Mouse (Mus musculus): Measurements from ENCODE around the gene Galnt12. TPM values are rescaled to one million over a fixed set of nuclear protein-coding genes. Genes with fewer than 3 reads are reported as not detected.
A peak's percentile ranks its signal among the peaks of the same experiment; 100 is the strongest.

Gene Galnt12
- 1.3 TPM in 2 replicates for polyA plus RNA-seq (2012; rRNA removed)

- no peak within 1 kb of the TSS for H3K27ac ChIP-seq (ENCODE audit: insufficient read depth, low read length)
- peak; percentile 11 to 19 for DNase-seq
Measured at GRCm38 (mm10) chr4:47091493-47092386, at the start of gene Galnt12. TSS of gene Galnt12 (plus strand) at chr4:47091909.

DNA sequence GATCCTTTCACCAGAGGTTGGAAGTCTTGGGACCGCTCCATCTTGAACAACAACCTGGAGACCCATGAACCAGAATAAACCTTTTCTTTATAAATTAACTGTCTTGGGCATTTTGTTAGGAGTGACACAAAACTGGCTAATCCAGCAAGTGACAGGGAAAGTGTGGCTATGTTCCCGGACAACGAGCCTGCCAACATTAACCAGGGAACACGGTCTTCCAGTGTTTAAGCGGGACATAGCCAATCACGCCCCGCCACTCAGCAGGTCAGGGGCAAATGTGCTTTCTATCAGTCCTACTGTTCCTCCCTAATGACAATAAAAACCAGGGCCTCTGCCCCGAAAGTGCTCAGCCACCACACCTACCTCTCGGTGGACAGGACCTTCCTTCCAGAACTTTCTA, 47.8 kb upstream of the Galnt12 start:
- Histone ChIP-seq H3K4me1 (ENCODE audit: control insufficient read depth, insufficient read depth, low read length) (peaks cover 12% of the 10 kb centered on the region), H3K27ac (ENCODE audit: insufficient read depth, low read length) (no peak overlapping the region), H3K27me3 (ENCODE audit: control insufficient read depth, insufficient read depth, low read length) (no peaks in the 10 kb centered on the region), H3K4me3 (replicated peaks; ENCODE audit: insufficient read depth, low read depth, low read length) (no peak overlapping the region)
- TF ChIP-seq CTCF (IDR thresholded peaks at IDR 0.05; ENCODE audit: borderline replicate concordance, insufficient read depth, low read depth, low read length) (no peak), POLR2A (IDR thresholded peaks at IDR 0.05; ENCODE audit: borderline replicate concordance, insufficient read depth, low read length) (no peak)
- 78% methylated on average over 9 of the region's 9 CpGs for WGBS
- DNase-seq = peak in 1 of 2 experiments; percentile 15

More at GRCm38 (mm10) chr4:47091493-47092386, at the start of gene Galnt12:
- TF ChIP-seq CTCF (IDR thresholded peaks at IDR 0.05; ENCODE audit: borderline replicate concordance, insufficient read depth, low read depth, low read length) = no peak
- TF ChIP-seq POLR2A (IDR thresholded peaks at IDR 0.05; ENCODE audit: borderline replicate concordance, insufficient read depth, low read length) = no peak
- Histone ChIP-seq H3K4me1 (ENCODE audit: control insufficient read depth, insufficient read depth, low read length) (no peaks in the 10 kb centered on the region; the same call in 1 of the 2 replicates), H3K27me3 (ENCODE audit: control insufficient read depth, insufficient read depth, low read length) (no peaks in the 10 kb centered on the region; the same call in 1 of the 2 replicates), H3K4me3 (replicated peaks; ENCODE audit: insufficient read depth, low read depth, low read length) (peak within 1 kb of the TSS; percentile 59)
- WGBS = 2% methylated on average over 74 of the region's 74 CpGs

DNA sequence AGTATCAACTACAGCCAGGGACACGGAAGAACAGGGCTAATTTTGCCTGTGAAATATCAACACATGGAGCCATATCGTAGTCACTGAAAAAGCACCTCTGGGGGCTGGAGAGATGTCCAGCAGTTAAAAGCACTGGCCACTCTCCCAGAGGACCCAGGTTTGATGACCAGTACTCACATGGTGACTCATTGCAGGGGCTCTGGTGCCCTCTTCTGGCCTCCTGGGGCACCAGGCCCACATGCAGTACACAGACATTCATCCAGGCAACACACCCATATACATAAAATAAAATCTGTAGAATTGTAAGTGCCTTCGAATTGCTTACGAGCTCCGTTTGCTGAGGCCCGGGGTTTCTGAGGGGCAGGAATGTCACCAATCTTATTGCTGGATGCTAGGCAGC, 44.7 kb upstream of the Galnt12 start:
- Histone ChIP-seq H3K4me3 (replicated peaks; ENCODE audit: insufficient read depth, low read depth, low read length) (no peak overlapping the region), H3K27me3 (ENCODE audit: control insufficient read depth, insufficient read depth, low read length) (no peaks in the 10 kb centered on the region), H3K27ac (ENCODE audit: insufficient read depth, low read length) (no peak overlapping the region), H3K4me1 (ENCODE audit: control insufficient read depth, insufficient read depth, low read length) (peaks cover 12% of the 10 kb centered on the region)
- 72% methylated on average over 6 of the region's 6 CpGs for WGBS
- TF ChIP-seq POLR2A (IDR thresholded peaks at IDR 0.05; ENCODE audit: borderline replicate concordance, insufficient read depth, low read length) (no peak), CTCF (IDR thresholded peaks at IDR 0.05; ENCODE audit: borderline replicate concordance, insufficient read depth, low read depth, low read length) (peak; percentile 58)
- peak in 1 of 2 experiments; percentile 27 for DNase-seq

GRCm38 (mm10) chr4:47047765-47048164, 43.9 kb upstream of the Galnt12 start:
- 28% methylated on average over 4 of the region's 4 CpGs for WGBS
- no peak for DNase-seq

DNA sequence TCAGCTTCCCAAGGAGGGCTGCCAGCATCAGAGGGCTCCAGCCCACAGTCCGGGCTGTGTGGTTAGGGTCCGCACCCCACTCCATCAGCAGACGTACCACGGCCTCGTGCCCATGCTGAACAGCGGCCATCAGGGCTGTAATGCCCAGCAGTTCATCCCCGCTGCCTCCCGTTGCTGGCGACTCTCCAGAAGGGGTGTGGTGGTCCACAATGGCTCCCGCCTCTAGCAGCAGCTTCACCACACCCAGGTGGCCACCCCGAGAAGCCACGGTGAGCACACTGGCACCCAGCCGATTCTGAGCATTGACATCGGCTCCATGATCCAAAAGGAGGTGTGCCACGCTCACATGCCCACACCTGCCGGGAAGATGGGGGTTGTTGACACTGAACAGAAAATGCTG, 42.5 kb upstream of the Galnt12 start:
- Histone ChIP-seq H3K4me3 (replicated peaks; ENCODE audit: insufficient read depth, low read depth, low read length) (no peak overlapping the region), H3K27ac (ENCODE audit: insufficient read depth, low read length) (no peak overlapping the region), H3K27me3 (ENCODE audit: control insufficient read depth, insufficient read depth, low read length) (no peaks in the 10 kb centered on the region), H3K4me1 (ENCODE audit: control insufficient read depth, insufficient read depth, low read length) (peaks cover 12% of the 10 kb centered on the region)
- TF ChIP-seq POLR2A (IDR thresholded peaks at IDR 0.05; ENCODE audit: borderline replicate concordance, insufficient read depth, low read length) (no peak), CTCF (IDR thresholded peaks at IDR 0.05; ENCODE audit: borderline replicate concordance, insufficient read depth, low read depth, low read length) (no peak)
- DNase-seq = peak in 1 of 2 experiments; percentile 16
- WGBS = 58% methylated on average over 16 of the region's 16 CpGs

More at GRCm38 (mm10) chr4:47047765-47048164, 43.9 kb upstream of the Galnt12 start:
- Histone ChIP-seq H3K4me1 (ENCODE audit: control insufficient read depth, insufficient read depth, low read length) (peaks cover 12% of the 10 kb centered on the region), H3K27me3 (ENCODE audit: control insufficient read depth, insufficient read depth, low read length) (no peaks in the 10 kb centered on the region), H3K27ac (ENCODE audit: insufficient read depth, low read length) (no peak overlapping the region), H3K4me3 (replicated peaks; ENCODE audit: insufficient read depth, low read depth, low read length) (no peak overlapping the region)
- TF ChIP-seq CTCF (IDR thresholded peaks at IDR 0.05; ENCODE audit: borderline replicate concordance, insufficient read depth, low read depth, low read length) (no peak), POLR2A (IDR thresholded peaks at IDR 0.05; ENCODE audit: borderline replicate concordance, insufficient read depth, low read length) (no peak)

GRCm38 (mm10) chr4:47050167-47050566, 41.5 kb upstream of the Galnt12 start:
- TF ChIP-seq CTCF (IDR thresholded peaks at IDR 0.05; ENCODE audit: borderline replicate concordance, insufficient read depth, low read depth, low read length) (peak; percentile 87), POLR2A (IDR thresholded peaks at IDR 0.05; ENCODE audit: borderline replicate concordance, insufficient read depth, low read length) (no peak)
- DNase-seq = peak; percentile 81 to 93
- WGBS = 0% methylated on average over 1 of the region's 1 CpGs
- no peaks in the 10 kb centered on the region for H3K27me3 ChIP-seq (ENCODE audit: control insufficient read depth, insufficient read depth, low read length)
- peaks cover 16% of the 10 kb centered on the region for H3K4me1 ChIP-seq (ENCODE audit: control insufficient read depth, insufficient read depth, low read length)
- H3K27ac ChIP-seq (ENCODE audit: insufficient read depth, low read length) = no peak overlapping the region
- H3K4me3 ChIP-seq (replicated peaks; ENCODE audit: insufficient read depth, low read depth, low read length) = no peak overlapping the region

DNA sequence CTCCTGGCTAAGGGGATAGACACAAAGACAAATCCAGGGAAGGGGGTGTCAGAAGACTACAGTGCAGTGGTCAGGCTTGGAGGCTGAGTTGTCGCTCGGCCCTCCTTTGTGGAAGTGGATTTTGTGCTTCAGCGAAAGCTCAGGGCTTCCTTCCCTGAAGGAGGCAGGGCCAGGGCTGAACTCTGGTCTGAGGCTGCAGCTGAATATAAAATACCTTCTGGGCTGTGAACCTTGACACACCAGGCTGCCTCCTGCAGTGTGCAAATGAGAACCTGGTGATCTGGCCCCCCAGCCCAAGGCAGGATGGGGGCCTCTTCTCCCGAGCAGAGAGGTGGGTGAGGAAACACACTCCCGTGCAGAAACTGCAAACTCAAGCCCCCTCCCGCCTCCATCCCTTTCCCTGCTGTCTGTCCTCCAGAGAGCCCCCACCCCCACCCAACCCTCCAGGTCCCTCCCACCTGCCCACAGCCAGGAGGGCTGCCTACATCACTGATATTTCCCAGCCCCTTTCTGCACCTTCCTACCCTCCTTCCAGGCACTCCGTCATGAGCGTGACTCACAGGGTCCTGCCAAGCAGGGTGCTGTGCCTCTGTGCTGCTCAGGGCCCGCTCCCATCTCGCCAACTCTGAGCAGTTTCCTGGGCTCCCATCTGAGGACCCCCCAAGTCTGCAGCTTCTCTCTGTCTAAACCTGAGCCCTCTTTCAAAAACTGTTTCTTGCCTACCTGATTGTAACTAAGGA, 40.9 kb upstream of the Galnt12 start:
- TF ChIP-seq CTCF (IDR thresholded peaks at IDR 0.05; ENCODE audit: borderline replicate concordance, insufficient read depth, low read depth, low read length) = no peak
- no peak for TF ChIP-seq POLR2A (IDR thresholded peaks at IDR 0.05; ENCODE audit: borderline replicate concordance, insufficient read depth, low read length)
- Histone ChIP-seq H3K27me3 (ENCODE audit: control insufficient read depth, insufficient read depth, low read length) (no peaks in the 10 kb centered on the region), H3K4me1 (ENCODE audit: control insufficient read depth, insufficient read depth, low read length) (peaks cover 16% of the 10 kb centered on the region), H3K27ac (ENCODE audit: insufficient read depth, low read length) (no peak overlapping the region), H3K4me3 (replicated peaks; ENCODE audit: insufficient read depth, low read depth, low read length) (no peak overlapping the region)
- no peak for DNase-seq
- WGBS = 76% methylated on average over 10 of the region's 10 CpGs
